Mouse (Mus musculus): ENCODE measurements around the gene Olfr23.
"Not testable (repeated sequence)": the region's sequence is repeated elsewhere in the genome, so short reads cannot be mapped to it uniquely, and the experiment has no call there.

Gene Olfr23

GRCm38 (mm10) chr11:73936377-73936776 is at the start of gene Olfr23:
Gene Olfr23, plus strand, starts transcription at chr11:73936677.
- no peak for DNase-seq

- DNase-seq, result no peak
Measured at GRCm38 (mm10) chr11:73890671-73891070, 45.8 kb upstream of the Olfr23 start, which contains the start of gene Olfr394. Gene Olfr394, minus strand, starts transcription at chr11:73890771.

- DNase-seq, result not testable (repeated sequence)
Measured at GRCm38 (mm10) chr11:73909199-73909598, 27.3 kb upstream of the Olfr23 start, which contains the start of gene Olfr395. Gene Olfr395, minus strand, starts transcription at chr11:73909299.

GRCm38 (mm10) chr11:73960517-73960916 is 24.0 kb downstream of the Olfr23 start, which contains the start of gene Olfr397:
Gene Olfr397, plus strand, starts transcription at chr11:73960817.
- no peak for DNase-seq

GRCm38 (mm10) chr11:73990307-73990706 is 53.8 kb downstream of the Olfr23 start, which contains the start of gene Olfr398:
Gene Olfr398, minus strand, starts transcription at chr11:73990407.
- DNase-seq, result no peak

Measured in thymus, postnatal 14 days (tissue).